Mouse (Mus musculus) adrenal gland, postnatal 0 days (tissue): ENCODE results near the gene Cyp17a1. TPM values are rescaled to one million over a fixed set of nuclear protein-coding genes. Genes with fewer than 3 reads are reported as not detected.

Source experiments
- polyA plus RNA-seq: library from polyadenylated mRNA; unstranded; fragments of >200 nt; fragmentation: Nextera tagmentation; extraction: Ambion mirVana; gene quantifications from 2 replicates; pipeline ENCODE4 v1.2.1, GENCODE M21; 2015

Gene Cyp17a1
- 0.41 and 0.61 TPM in 2 replicates for polyA plus RNA-seq

DNA sequence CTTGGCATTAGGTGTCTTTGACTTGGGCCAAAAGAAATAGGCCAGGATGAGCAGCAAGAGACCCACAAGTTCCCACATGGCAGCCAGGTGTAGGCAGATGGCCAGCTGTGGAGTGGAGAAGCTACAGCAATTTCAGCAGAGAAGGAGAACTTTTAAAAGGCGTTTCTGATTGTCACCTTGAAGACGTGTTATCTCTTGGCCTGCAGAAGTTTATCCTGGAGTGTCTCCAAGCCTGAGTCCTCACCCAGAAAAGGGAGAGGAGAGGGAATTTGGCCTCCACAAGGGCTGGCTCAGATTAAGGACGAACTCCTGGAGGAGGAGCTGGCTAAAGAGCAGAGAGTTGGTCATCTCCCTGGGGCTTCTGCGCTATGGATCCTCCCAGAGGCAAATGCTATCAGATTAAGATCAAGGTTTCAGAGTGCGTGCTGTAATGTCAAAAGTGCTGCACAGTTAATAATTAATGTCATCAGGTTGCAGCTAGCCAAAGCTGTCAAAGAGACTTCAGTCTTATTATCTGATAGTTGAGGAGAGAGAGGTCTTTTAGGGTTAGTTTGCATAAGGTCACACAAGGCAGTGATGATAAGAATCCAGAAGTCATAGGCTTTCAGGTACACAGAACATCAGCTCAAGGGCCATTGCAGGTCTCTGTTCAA is at the start of gene Cyp17a1:
Gene Cyp17a1 (minus strand): TSS at position 407 of the 653 bp plus-strand sequence.

DNA sequence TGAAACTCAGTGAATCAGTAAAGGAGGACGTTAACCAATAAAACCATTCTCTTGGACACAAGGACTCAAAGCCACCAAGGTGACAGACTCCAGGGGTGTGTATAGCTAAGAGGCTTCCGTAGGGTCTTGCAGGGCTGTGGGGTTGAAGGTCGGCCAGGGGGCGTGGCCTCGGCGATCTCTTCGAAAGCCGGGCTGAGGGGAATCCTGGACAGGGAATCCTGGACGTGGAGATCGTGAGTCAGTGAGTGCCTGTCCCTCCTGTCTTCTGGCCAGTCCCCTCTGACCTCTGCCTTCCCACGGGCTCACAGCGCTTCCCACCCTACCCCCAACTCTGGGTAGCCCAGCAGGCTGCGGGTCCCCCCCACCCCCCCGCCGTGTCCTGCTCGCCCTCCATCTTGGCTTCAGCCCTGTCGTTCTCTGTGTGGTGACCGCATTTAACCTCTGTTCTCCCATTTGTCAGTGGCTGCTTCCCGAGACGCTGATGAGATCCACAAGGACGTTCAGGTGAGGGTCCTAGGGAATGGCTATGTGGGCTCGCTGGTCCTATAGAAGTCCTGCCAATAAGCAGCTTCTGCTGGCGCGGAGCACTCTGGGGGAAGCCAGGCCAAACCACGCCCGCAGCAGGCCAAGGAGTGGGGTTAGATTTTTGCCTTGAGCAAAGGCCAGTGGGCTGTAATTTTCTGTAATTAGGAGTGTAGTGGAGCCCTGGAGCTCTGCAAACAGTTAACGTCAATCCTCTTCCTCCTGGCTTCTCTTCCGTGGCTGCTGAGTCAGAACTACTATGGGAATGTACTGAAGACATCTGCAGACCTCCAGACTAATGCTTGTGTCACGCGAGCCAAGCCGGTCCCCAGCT is 34.6 kb upstream of the Cyp17a1 start, which contains the start of gene As3mt:
Gene As3mt (plus strand): TSS at position 163 of the 856 bp plus-strand sequence.

DNA sequence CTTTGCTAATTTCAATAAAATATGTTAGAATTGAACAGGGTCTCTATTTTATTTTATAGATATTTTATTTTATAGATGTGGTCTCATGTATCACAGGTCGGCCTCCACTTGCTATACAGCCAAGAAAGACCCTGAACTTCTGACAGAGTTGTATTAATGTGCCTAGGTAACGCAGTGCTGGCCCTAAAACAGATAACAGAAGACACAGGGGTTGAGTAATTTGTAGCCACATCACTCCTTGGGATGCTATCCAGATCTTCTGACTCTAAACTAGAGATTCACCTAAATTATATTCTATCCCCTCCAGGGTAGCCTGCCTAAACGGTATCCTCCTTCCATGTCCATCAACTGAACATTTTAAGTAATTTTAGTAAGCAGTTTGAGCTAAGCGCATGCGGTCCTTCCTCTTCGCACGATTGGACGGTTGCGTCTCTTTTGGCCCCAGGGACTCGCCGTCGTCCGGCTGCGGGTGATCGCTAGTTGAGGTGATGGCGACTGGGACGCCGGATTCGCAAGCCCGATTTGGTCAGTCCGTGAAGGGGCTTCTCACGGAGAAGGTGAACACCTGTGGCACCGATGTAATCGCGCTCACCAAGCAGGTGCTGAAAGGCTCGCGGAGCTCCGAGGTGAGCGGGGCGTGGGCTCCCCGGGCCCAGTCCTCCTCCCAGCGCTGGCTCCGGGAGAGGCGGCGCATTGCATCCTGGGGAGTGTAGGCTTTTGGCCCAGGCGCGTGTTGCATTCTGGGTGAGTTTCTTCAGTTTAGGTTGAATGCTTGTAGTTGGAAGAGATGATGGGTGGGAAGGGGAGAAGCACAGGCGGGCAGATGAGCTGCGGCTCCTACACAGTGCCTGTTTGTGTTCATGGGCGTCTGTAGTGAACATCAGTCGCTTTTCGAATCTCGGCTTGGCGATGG is 16.7 kb upstream of the Cyp17a1 start, which contains the start of gene Borcs7:
Gene Borcs7 (plus strand): TSS at position 447 of the 913 bp plus-strand sequence.

Other genes with a start within 250 kb of the Cyp17a1 start
- gene Trim8, start 171.5 kb downstream of the Cyp17a1 start, polyA plus RNA-seq, result 20.1 and 23.5 TPM in 2 replicates
- 91.7 and 97.8 TPM in 2 replicates for gene Arl3, start 100.0 kb downstream of the Cyp17a1 start, polyA plus RNA-seq
- 7.8 and 8.0 TPM in 2 replicates for gene Sfxn2, start 99.8 kb downstream of the Cyp17a1 start, polyA plus RNA-seq
- gene Wbp1l, start 74.1 kb downstream of the Cyp17a1 start, polyA plus RNA-seq, result 45.6 and 98.2 TPM in 2 replicates
- gene Borcs7, start 16.7 kb upstream of the Cyp17a1 start, polyA plus RNA-seq, result 23.6 and 23.9 TPM in 2 replicates
- 35.4 and 57.2 TPM in 2 replicates for gene As3mt, start 34.3 kb upstream of the Cyp17a1 start, polyA plus RNA-seq
- 5.2 and 5.9 TPM in 2 replicates for gene Cnnm2, start 88.4 kb upstream of the Cyp17a1 start, polyA plus RNA-seq